Mouse (Mus musculus): ENCODE results near the gene Slc16a1. TPM values are rescaled to one million over a fixed set of nuclear protein-coding genes. Genes with fewer than 3 reads are reported as not detected.

The Slc16a1 gene
- 6.6 and 7.1 TPM in 2 replicates for total RNA-seq (2023)

DNA sequence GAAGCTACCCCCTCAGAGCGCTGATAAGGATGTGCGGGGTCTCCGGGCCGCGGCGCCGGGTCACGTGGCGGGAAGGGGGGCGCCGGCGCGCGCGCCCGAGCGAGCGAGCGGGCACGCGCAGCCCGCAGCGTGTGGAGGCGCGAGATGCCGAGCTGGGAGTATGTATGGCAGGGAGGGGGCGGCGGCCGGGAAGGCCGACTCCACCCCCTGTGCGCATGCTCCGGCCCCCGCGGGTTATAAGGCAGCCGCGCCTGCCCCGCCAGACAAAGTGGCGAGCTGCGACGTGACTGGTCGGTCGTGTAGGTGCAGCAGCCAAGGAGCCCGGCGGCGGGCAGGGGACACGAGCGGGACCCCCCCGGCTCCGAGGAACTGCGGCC lies at the start of gene Slc16a1:
Gene Slc16a1 (plus strand): TSS at position 266 of the 377 bp plus-strand sequence.

Other genes starting within 250 kb of the Slc16a1 start
- 18.8 and 26.8 TPM in 2 replicates for gene Lrig2, start 126.8 kb upstream of the Slc16a1 start, total RNA-seq (2023)
- gene Ppm1j, start 142.4 kb downstream of the Slc16a1 start, total RNA-seq (2023), result not detected in 2 replicates
- gene Fam19a3, start 143.2 kb downstream of the Slc16a1 start, total RNA-seq (2023), result not detected in 2 replicates
- gene Rhoc, start 149.7 kb downstream of the Slc16a1 start, total RNA-seq (2023), result 28.4 and 34.2 TPM in 2 replicates
- gene Mov10, start 179.9 kb downstream of the Slc16a1 start, total RNA-seq (2023), result 74.1 and 79.5 TPM in 2 replicates
- 25.8 and 32.1 TPM in 2 replicates for gene St7l, start 225.3 kb downstream of the Slc16a1 start, total RNA-seq (2023)
- gene Capza1, start 225.8 kb downstream of the Slc16a1 start, total RNA-seq (2023), result 293 and 362 TPM in 2 replicates